Mouse (Mus musculus): ENCODE data around the gene Clip3.

Clip3 gene

DNA sequence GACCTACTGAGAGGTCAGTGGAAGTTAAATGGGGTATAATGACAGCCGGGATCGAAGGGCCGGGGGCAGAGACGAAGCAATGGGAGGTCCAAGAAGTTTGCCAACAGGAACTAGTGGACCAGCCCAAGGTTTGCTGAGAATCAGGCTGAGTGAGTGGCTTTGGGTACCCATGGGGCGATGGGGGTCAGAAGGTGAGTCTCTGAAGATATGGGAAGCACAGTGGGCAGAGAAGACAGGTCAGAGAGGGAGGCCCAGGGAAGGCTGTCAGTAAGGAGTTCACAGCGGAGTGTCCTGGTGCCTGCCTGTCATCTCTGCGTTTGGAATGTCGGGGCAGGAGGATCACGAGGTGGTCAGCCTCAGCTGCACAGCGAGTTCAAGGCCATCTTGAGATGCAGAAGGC, 36.9 kb downstream of the Clip3 start:
- DNase-seq: no peak

- peak; percentile 90 to 95 for DNase-seq
These were observed 40.4 kb downstream of the Clip3 start for GRCm38 (mm10) chr7:30331887-30332286.

DNA sequence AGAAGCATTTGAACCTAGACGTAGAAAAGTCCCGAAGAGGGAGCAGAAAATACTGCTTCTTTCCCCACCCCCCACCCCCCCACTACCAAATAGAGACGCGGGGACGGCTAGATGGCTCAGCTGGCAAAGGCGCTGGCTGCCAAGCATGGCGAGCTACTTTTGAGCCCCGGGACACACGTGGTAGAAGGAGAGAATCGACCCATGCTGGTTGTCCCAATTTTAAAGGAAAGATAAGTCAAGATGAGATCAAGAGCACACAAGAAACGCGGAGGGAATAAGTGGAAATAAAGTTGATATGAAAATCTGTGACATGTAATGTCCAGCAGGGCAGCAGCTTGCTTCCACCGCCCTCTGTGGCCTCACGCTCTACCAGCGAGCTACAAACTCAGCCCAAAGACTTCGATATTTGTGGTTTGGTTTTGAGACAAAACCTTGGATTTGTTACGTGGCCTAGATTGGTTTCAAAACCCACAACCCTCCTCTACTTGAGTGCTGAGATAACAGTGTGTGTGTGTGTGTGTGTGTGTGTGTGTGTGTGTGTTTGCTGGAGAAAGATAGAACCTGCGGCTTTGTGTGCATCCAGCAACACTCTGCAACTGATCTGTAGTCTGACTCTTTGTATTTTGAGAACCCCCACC, 41.2 kb downstream of the Clip3 start:
- no peak for DNase-seq

GRCm38 (mm10) chr7:30333436-30333835, 41.9 kb downstream of the Clip3 start:
- DNase-seq: peak; percentile 83 to 87

GRCm38 (mm10) chr7:30334563-30334962, 43.0 kb downstream of the Clip3 start:
- peak in 1 of 2 experiments; percentile 44 for DNase-seq

DNA sequence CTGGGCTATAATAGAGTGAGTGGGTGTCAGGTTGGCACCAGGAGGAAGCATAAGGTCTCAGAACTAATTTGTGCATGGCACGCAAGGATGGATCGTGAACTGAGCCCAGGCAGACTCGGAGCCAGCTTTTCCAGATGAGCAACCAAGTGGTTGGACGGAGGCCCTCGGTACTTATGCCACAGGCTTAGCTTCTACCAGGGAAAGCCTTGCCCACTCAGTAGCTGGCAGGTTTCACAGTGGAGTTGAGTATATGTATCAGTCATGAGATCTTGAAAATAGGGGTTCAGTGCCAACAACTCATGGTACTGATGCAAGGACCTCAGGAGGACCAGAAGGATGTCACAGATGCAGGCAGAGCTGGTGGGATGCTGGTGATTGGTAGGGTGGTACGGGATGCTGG, 44.2 kb downstream of the Clip3 start:
- no peak for DNase-seq

DNA sequence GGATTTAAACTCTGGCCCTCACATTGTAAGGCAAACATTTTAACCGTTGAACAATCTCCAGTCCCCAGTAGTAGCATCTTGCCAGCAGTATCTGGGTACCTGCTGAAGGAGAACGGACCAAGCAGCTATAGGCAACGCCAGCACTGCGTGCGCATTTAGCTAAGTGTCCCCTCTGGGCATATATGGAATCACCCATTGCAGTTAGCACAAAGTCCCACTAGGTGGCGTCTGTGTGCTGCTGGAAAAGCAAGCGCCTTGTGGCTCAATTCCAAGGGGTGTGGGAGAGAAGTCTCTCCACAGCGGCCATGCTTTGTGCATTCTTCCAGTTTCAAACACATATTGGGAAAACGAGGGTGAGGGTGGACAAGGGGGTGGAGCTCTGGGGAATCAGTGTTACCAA, 44.9 kb downstream of the Clip3 start:
- DNase-seq: peak; percentile 92 to 96

GRCm38 (mm10) chr7:30339432-30340109, 48.0 kb downstream of the Clip3 start:
- peak; percentile 72 to 74 for DNase-seq

- DNase-seq: no peak
These were observed 55.3 kb downstream of the Clip3 start for GRCm38 (mm10) chr7:30346635-30347379.

- DNase-seq: peak; percentile 84 to 86
These were observed 56.3 kb downstream of the Clip3 start for GRCm38 (mm10) chr7:30347828-30348227.

DNA sequence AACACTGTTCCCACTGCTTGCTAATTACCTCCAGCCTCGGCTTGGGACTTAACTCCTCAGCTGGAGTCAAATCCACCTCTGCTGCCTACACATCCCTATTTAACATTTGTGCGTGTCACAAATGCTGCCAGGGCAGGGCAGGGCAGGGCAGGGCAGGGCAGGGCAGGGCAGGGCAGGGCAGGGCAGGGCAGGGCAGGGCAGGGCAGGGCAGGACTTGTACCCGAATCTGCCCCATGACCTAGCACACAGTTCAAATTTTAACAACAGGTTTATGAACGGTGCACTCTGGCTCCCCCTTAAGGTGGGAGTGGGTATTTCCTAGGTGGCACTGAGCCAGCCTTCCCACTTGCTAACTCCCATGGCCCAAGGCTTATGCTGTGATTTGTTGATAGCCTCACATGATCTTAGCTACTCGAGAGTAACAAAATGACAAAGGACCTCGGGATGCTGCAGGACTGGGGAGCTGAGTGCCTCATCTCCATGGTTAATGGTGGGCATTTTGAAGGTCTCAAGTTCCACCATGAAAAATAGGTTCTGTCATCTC, 61.8 kb downstream of the Clip3 start:
- DNase-seq: peak; percentile 79 to 81

DNA sequence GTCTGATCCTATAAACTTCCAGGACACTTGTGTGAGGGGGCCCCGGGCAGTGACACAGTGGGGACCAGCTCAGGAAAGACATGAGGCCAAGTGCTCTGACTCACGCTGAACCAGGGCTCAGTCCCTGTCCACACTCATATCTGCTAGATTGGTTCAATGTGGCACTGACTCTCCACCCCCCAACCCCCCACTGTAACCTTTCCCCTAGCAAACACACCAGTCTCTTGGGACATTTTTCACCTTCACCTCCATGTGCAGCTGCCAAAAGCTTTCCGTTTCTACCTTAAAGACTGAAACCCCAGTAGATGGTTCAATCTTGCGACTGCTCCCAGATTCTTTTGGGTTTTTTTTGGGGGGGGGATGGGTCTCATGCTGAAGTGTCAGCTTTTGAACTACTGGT, 62.5 kb downstream of the Clip3 start:
- DNase-seq: no peak

Measured in cerebellum, postnatal 36 days (tissue).